Mouse (Mus musculus): ENCODE measurements at regions not wholly inside any gene's neighbourhood (a gene's known extent, or its start where the extent isn't known, plus 50 kb on each side); places are given as distances from the start of the nearest gene placed in this dataset.

DNA sequence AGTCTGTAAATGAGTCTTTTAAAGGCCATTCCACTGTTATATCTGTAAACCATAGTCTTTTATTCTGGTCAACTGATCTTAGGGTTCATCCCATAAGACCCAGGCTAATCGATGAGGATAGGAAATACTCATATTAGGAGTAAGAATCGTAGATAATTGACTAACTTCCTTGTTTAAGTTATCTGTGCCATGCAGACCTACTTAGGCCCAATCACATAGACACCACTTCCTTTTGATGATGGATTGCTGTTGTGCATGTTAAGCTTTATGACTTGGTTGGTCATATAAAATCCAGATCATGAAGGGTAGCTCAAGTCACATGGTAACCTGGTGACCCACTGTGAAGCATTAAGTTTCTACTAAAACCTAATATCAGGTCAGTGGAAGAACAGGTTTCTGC is 207.3 kb downstream of the Nova1 start:
- TF ChIP-seq CTCF (IDR thresholded peaks at IDR 0.05; ENCODE audit: low read depth) (no peak), EP300 (IDR thresholded peaks at IDR 0.05; ENCODE audit: low read depth) (no peak)
